Mouse (Mus musculus): Measurements from ENCODE around the gene Gm21119. TPM values are rescaled to one million over a fixed set of nuclear protein-coding genes. Genes with fewer than 3 reads are reported as not detected.
A peak's percentile ranks its signal among the peaks of the same experiment; 100 is the strongest.
"Not testable (repeated sequence)": the region's sequence is repeated elsewhere in the genome, so short reads cannot be mapped to it uniquely, and the experiment has no call there.

Gene Gm21119
- polyA plus RNA-seq, 1 experiment from 2014 or later = not detected

- not testable (repeated sequence) for H3K27me3 ChIP-seq; H3K27ac ChIP-seq (replicated peaks); H3K36me3 ChIP-seq; H3K9ac ChIP-seq (replicated peaks); H3K4me1 ChIP-seq; H3K4me3 ChIP-seq; H3K9me3 ChIP-seq; H3K4me2 ChIP-seq (replicated peaks)
- WGBS = 82% methylated on average over 11 of the region's 13 CpGs
- ATAC-seq (replicated peaks) = peak; percentile 83
Observed at GRCm38 (mm10) chr8:20596842-20597708, 17.6 kb upstream of the Gm21119 start.

DNA sequence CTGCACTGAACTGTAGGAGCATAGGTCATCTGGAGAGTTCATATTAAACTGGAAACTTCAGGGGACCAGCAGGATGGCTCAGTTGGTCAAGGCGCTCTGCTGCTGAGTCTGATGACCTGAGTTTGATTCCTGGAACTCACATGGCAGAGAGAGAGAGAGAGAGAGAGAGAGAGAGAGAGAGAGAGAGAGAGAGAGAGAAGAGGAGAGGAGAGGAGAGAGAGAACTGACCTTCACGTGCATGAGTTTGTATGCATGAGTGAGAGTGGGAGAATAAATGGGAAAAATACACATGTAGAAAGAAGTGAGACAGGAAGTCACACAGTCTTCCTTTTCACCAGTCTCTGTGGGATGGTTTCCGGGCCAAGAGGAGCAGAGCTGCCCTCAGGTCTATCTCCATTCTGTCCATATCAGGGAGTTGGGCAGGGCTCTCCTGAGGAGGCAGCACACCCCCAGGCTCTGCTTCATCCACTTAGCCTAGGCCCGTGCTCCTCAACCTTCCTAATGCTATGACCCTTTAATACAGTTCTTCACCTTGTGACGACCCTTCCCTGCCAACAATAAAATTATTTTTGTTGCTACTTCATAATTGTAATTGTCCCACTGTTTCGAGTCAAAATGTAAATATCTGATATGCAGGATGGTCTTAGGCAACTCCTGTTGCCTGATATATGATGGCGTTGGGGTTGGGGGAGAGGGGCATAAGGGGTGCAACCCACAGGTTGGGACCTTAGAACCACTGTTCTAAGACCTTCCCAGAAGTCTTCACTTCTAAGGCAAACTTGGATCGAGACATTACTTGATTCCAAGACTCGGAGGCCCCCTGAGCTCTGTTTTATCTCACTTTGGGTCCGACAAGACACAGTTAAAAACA, 16.2 kb upstream of the Gm21119 start:
- not testable (repeated sequence) for H3K9me3 ChIP-seq; H3K36me3 ChIP-seq; H3K27ac ChIP-seq (replicated peaks); H3K4me3 ChIP-seq; H3K27me3 ChIP-seq; H3K9ac ChIP-seq (replicated peaks); H3K4me2 ChIP-seq (replicated peaks); H3K4me1 ChIP-seq
- 82% methylated on average over 8 of the region's 10 CpGs for WGBS
- ATAC-seq (replicated peaks) = peak; percentile 77

DNA sequence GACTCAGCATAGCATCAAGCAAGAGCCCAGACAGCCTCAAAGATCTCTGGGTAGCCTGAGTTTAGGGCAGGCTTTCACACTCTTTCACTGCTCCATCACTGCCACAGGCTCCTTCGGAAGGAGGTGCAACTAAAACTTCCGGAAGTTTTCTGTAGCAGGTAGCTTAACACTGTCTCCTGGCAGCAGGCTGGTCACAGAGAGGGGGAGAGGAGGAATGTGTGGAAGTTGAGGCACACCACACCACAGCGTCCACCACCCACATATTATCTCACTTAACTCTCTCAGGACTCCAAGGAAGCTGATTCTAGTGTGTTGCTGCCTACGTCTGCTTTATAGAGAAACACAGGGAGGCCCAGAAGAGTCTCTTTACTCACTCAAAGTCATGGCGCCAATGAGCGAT, 15.4 kb upstream of the Gm21119 start:
- not testable (repeated sequence) for H3K4me3 ChIP-seq; H3K36me3 ChIP-seq; H3K27me3 ChIP-seq; H3K27ac ChIP-seq (replicated peaks); H3K9ac ChIP-seq (replicated peaks); H3K4me2 ChIP-seq (replicated peaks); H3K4me1 ChIP-seq; H3K9me3 ChIP-seq; ATAC-seq (replicated peaks)
- 85% methylated on average over 4 of the region's 6 CpGs for WGBS

DNA sequence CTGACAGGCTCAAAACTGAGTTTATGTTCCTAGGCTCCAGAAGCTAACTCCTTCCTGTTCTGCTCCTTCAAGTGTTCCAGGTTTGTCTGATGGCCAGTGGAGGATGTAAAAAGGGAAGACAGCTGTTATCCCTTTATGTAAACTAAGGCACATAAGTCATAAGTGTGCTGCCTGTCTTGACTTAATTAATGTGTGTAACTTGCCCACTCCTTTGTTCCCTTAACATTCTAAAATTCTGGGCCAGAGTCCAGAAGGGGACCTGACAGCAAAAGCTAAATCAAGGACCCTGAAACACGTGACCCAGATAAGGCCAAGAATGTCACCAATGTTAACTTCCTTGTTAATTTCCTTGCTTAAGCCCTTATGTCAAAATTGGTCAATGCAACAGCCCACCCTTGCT, 3.9 kb upstream of the Gm21119 start:
- not testable (repeated sequence) for H3K4me1 ChIP-seq; H3K4me3 ChIP-seq; ATAC-seq (replicated peaks); H3K27ac ChIP-seq (replicated peaks); H3K9me3 ChIP-seq; H3K36me3 ChIP-seq; H3K4me2 ChIP-seq (replicated peaks); H3K27me3 ChIP-seq; H3K9ac ChIP-seq (replicated peaks)
- 45% methylated on average over 1 of the region's 1 CpGs for WGBS

DNA sequence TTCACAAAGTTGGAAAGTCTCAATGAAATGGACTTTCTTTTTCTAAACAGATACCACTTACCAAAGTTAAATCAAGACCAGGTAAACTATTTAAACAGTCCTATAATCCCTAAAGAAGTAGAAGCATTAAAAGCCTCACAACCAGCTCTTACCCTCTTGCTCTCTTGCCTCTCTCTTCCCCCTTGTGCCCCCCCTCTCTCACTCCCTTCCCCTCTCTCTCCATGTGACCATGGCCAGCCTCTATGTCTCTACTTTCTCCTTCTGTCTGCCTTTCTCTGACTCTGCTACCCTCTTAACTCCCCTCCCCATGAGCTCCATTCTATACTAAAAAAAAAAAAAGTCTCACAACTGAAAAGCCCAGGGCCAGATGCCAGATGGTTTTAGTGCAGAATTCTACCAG, 2.0 kb upstream of the Gm21119 start:
- H3K9me3 ChIP-seq; H3K4me1 ChIP-seq; ATAC-seq (replicated peaks); H3K4me2 ChIP-seq (replicated peaks); H3K36me3 ChIP-seq; H3K4me3 ChIP-seq; H3K27ac ChIP-seq (replicated peaks); H3K9ac ChIP-seq (replicated peaks); H3K27me3 ChIP-seq: not testable (repeated sequence)

DNA sequence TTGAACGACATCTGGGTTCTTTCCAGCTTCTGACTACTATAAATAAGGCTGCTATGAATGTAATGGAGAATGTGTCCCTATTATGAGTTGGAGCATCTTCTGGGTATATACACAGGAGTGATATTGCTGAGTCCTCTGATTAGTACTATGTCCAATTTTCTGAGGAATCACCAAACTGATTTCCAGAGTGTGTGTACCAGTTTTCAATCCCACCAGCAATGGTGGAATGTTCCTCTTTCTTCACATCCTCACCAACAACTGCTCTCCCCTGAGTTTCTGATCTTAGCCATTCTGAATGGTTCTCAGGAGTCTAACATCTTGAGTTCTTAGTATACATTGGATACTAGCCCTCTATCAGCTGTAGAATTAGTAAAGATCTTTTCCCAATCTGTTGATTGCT, 16.0 kb downstream of the Gm21119 start:
- not testable (repeated sequence) for H3K9me3 ChIP-seq; H3K27me3 ChIP-seq; H3K4me2 ChIP-seq (replicated peaks); H3K36me3 ChIP-seq; ATAC-seq (replicated peaks); H3K4me1 ChIP-seq; H3K27ac ChIP-seq (replicated peaks); H3K4me3 ChIP-seq; H3K9ac ChIP-seq (replicated peaks)
- WGBS = 47% methylated on average over 1 of the region's 1 CpGs

DNA sequence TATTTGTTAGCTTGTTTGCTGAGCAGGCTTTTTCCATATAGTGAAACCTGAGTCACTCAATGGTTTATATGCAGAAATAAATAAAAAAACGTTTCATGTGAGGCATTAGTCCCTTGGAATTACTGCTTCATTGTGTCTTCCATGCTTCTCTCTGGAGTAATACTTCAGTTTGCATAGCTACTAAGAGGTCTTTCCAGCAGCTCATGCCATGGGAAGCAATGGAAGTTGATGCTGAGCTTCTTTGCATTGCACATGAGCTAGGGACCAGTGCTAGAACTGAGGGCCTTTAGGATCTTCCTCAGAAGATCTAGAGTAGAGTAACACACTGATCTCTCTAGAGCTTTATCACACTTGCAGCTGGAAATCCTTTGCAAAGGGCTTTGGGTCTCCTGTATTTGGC, 23.2 kb downstream of the Gm21119 start:
- not testable (repeated sequence) for H3K4me1 ChIP-seq; H3K27me3 ChIP-seq; H3K9ac ChIP-seq (replicated peaks); H3K4me3 ChIP-seq; H3K9me3 ChIP-seq; ATAC-seq (replicated peaks); H3K36me3 ChIP-seq; H3K27ac ChIP-seq (replicated peaks); H3K4me2 ChIP-seq (replicated peaks)
- WGBS = 38% methylated on average over 1 of the region's 1 CpGs

DNA sequence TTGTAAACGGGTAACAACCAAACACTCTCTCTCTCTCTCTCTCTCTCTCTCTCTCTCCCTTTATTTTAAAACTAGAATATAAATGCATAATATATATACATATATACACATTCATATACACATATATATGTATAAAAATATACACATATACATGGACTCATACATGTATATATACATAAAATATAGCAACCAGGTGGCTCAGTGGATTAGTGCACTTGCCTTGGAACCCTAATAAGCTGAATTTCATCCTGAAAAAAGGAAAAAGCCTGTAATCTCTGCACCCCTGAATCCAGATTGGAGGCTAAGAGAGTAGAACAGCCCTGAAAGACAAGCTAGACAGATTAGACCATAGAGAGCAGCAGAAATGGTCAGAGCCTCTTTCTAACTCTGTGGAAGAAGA, 28.8 kb downstream of the Gm21119 start:
- not testable (repeated sequence) for H3K4me1 ChIP-seq; H3K4me3 ChIP-seq; H3K9ac ChIP-seq (replicated peaks); H3K27me3 ChIP-seq; H3K9me3 ChIP-seq; H3K27ac ChIP-seq (replicated peaks); H3K36me3 ChIP-seq; ATAC-seq (replicated peaks); H3K4me2 ChIP-seq (replicated peaks)
- WGBS = no CpG with 5 or more reads among the region's 1 CpGs

DNA sequence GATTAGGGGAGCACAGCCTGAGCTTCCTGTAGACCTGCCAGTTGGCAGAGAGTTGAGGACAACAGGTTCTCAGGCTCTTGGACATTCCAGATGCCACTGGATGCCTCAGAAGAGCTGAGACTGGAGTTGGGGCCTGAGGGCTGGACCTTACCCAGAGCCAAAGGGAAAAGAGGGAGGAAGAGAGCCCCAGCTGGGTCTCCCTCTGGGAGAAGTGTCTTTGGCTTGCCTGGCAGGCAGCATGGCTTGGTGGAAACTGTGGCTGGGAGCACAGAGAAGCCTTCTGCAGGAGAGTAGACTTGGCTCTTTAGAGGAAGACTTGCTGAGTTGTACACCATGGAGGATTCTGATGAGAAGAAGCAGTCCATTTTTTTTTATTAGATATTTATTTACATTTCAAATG, 38.3 kb downstream of the Gm21119 start:
- not testable (repeated sequence) for H3K36me3 ChIP-seq; H3K27ac ChIP-seq (replicated peaks); H3K4me3 ChIP-seq; ATAC-seq (replicated peaks); H3K4me2 ChIP-seq (replicated peaks); H3K9ac ChIP-seq (replicated peaks); H3K4me1 ChIP-seq; H3K9me3 ChIP-seq; H3K27me3 ChIP-seq

GRCm38 (mm10) chr8:20678418-20678817, 63.7 kb downstream of the Gm21119 start:
- not testable (repeated sequence) for H3K27me3 ChIP-seq; H3K4me2 ChIP-seq (replicated peaks); ATAC-seq (replicated peaks); H3K27ac ChIP-seq (replicated peaks); H3K4me3 ChIP-seq; H3K36me3 ChIP-seq; H3K9me3 ChIP-seq; H3K4me1 ChIP-seq; H3K9ac ChIP-seq (replicated peaks)

All from forebrain, embryonic 15.5 days (tissue).